Mouse (Mus musculus) bone marrow macrophage, adult 2 months (primary cell): ENCODE measurements around the gene Sbno1.

Source experiments
- CTCF ChIP-seq: IDR thresholded peaks from 2 replicates; pipeline ENCODE4 v1.5.1; 2012; ENCODE audit warnings: low read depth, mild to moderate bottlenecking, low read length, moderate library complexity
- POLR2A ChIP-seq: IDR thresholded peaks from 2 replicates; pipeline ENCODE4 v1.6.1; 2012; ENCODE audit warnings: mild to moderate bottlenecking, low read depth, low read length, borderline replicate concordance

- TF ChIP-seq CTCF (no peak), POLR2A (no peak)
Measured at GRCm38 (mm10) chr5:124377149-124377548, 48.7 kb downstream of the Sbno1 start.
